Mouse (Mus musculus): ENCODE measurements around the gene Prkar2a. TPM values are rescaled to one million over a fixed set of nuclear protein-coding genes. Genes with fewer than 3 reads are reported as not detected.

Prkar2a gene
- polyA plus RNA-seq, 1 experiment from 2014 or later, result 21.3 TPM

Small RNAs within 50 kb of the gene (microRNA-seq; reads per million reads assigned to microRNA genes)
- gene Gm26298, result not detected

Other genes with a start within 250 kb of the Prkar2a start
- gene Ccdc71, start 228.8 kb upstream of the Prkar2a start, polyA plus RNA-seq (2015; fragmentation: Nextera tagmentation; extraction: Ambion mirVana), result 39.8 and 44.3 TPM in 2 replicates
- 103 and 110 TPM in 2 replicates for gene Klhdc8b, start 227.7 kb upstream of the Prkar2a start, polyA plus RNA-seq (2015; fragmentation: Nextera tagmentation; extraction: Ambion mirVana)
- gene Lamb2, start 209.6 kb upstream of the Prkar2a start, polyA plus RNA-seq (2015; fragmentation: Nextera tagmentation; extraction: Ambion mirVana), result 67.1 and 77.7 TPM in 2 replicates
- gene Usp19, start 198.7 kb upstream of the Prkar2a start, polyA plus RNA-seq (2015; fragmentation: Nextera tagmentation; extraction: Ambion mirVana), result 60.1 and 63.5 TPM in 2 replicates
- gene Qars, start 181.6 kb upstream of the Prkar2a start, polyA plus RNA-seq (2015; fragmentation: Nextera tagmentation; extraction: Ambion mirVana), result 70.4 and 83.2 TPM in 2 replicates
- gene Qrich1, start 172.5 kb upstream of the Prkar2a start, polyA plus RNA-seq (2015; fragmentation: Nextera tagmentation; extraction: Ambion mirVana), result 82.2 and 82.5 TPM in 2 replicates
- 91.7 and 91.8 TPM in 2 replicates for gene Impdh2, start 129.0 kb upstream of the Prkar2a start, polyA plus RNA-seq (2015; fragmentation: Nextera tagmentation; extraction: Ambion mirVana)
- 63.7 and 65.9 TPM in 2 replicates for gene Ndufaf3, start 121.9 kb upstream of the Prkar2a start, polyA plus RNA-seq (2015; fragmentation: Nextera tagmentation; extraction: Ambion mirVana)
- 83.3 and 83.6 TPM in 2 replicates for gene Dalrd3, start 119.4 kb upstream of the Prkar2a start, polyA plus RNA-seq (2015; fragmentation: Nextera tagmentation; extraction: Ambion mirVana)
- gene Wdr6, start 110.6 kb upstream of the Prkar2a start, polyA plus RNA-seq (2015; fragmentation: Nextera tagmentation; extraction: Ambion mirVana), result 48.3 and 61.0 TPM in 2 replicates
- gene P4htm, start 91.6 kb upstream of the Prkar2a start, polyA plus RNA-seq (2015; fragmentation: Nextera tagmentation; extraction: Ambion mirVana), result 20.1 and 22.0 TPM in 2 replicates
- gene Arih2, start 39.9 kb upstream of the Prkar2a start, polyA plus RNA-seq (2015; fragmentation: Nextera tagmentation; extraction: Ambion mirVana), result 45.6 and 46.9 TPM in 2 replicates
- 88.0 and 91.4 TPM in 2 replicates for gene Slc25a20, start 27.2 kb upstream of the Prkar2a start, polyA plus RNA-seq (2015; fragmentation: Nextera tagmentation; extraction: Ambion mirVana)
- 27.2 and 31.0 TPM in 2 replicates for gene Ip6k2, start 94.5 kb downstream of the Prkar2a start, polyA plus RNA-seq (2015; fragmentation: Nextera tagmentation; extraction: Ambion mirVana)
- gene Nckipsd, start 119.1 kb downstream of the Prkar2a start, polyA plus RNA-seq (2015; fragmentation: Nextera tagmentation; extraction: Ambion mirVana), result 10.0 and 14.5 TPM in 2 replicates
- 0.05 and 0.13 TPM in 2 replicates for gene Celsr3, start 137.0 kb downstream of the Prkar2a start, polyA plus RNA-seq (2015; fragmentation: Nextera tagmentation; extraction: Ambion mirVana)
- 7.6 and 7.8 TPM in 2 replicates for gene Slc26a6, start 164.0 kb downstream of the Prkar2a start, polyA plus RNA-seq (2015; fragmentation: Nextera tagmentation; extraction: Ambion mirVana)
- not detected in 2 replicates for gene Tmem89, start 225.3 kb downstream of the Prkar2a start, polyA plus RNA-seq (2015; fragmentation: Nextera tagmentation; extraction: Ambion mirVana)
- gene Uqcrc1, start 247.3 kb downstream of the Prkar2a start, polyA plus RNA-seq (2015; fragmentation: Nextera tagmentation; extraction: Ambion mirVana), result 1,117 and 1,144 TPM in 2 replicates

Measured in heart, embryonic 16.5 days (tissue).